Mouse (Mus musculus): ENCODE measurements around the gene Tiam1. TPM values are rescaled to one million over a fixed set of nuclear protein-coding genes. Genes with fewer than 3 reads are reported as not detected.

Tiam1 gene
- polyA plus RNA-seq, 1 experiment from 2014 or later = 24.1 TPM

DNA sequence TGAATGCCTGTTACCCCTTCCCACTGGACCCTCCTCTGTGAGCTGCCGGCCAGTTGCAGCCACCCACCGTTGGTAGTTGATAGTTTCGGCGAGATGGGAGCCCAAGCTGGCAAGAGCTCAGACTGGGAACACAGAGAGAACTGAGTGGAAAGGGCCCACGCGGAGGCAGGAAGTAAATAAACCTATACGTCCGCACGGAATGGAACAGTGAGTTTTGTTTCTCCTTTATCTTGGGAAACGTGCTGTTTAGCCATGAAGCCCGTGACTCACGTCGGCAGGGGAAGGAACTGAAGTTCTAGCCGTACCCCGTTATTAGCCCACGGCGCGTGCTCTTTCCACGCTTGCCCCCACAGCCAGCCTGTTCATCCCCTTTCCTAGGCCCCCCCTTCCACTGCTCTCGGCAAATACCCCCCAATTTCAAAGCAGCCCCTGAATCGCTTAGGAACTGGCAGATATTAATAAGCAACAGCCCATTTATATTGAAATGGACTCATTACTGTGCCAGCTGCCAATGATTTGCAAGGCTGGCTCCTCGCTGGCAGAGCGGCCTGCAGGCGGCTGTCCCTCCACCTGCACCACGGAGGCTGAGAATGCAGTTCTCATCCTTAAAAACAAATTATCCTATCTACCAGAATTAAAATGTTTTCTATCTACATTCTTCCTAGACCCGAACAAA is 234.0 kb downstream of the Tiam1 start:
- 62% methylated on average over 26 of the region's 26 CpGs for WGBS
- no peak overlapping the region for H3K4me2 ChIP-seq (ENCODE audit: low read depth, low read length)

DNA sequence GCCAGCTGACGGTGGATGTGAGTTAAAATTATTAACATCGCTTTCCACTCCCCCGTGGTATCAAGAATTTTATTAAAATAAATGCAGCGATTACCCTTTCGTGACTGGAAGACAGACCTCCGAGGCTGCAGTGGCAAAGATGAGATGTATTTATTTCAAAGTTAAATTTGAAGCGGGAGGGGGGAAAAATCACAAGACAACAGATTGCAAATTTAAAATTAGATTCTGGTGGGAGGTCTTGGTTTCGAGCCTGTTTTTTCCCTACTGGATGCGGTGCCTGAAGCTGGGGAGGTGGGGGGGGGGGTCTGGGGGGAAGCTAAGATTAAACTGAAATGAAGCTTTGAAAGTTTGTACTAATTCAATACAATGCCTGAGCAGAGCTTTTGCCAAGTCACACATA is 235.9 kb downstream of the Tiam1 start:
- no peak for ATAC-seq (ENCODE audit: insufficient read depth, low FRiP score)
- Histone ChIP-seq H3K36me3 (ENCODE audit: control insufficient read depth, insufficient read depth, low read length) (no peaks in the 10 kb centered on the region), H3K9me3 (replicated peaks; ENCODE audit: control insufficient read depth, low read length) (no peaks in the 10 kb centered on the region), H3K4me1 (ENCODE audit: control insufficient read depth, insufficient read depth, low read length) (peaks cover 4% of the 10 kb centered on the region; the same call in 1 of the 2 replicates), H3K9ac (ENCODE audit: low read length) (no peak overlapping the region), H3K27ac (ENCODE audit: low read length) (no peak overlapping the region; the same call in 1 of the 2 replicates), H3K27me3 (ENCODE audit: control insufficient read depth, insufficient read depth, low read length) (no peaks in the 10 kb centered on the region), H3K4me3 (replicated peaks; ENCODE audit: low read length) (no peak overlapping the region), H3K4me2 (ENCODE audit: low read depth, low read length) (no peak overlapping the region)
- WGBS = 58% methylated on average over 9 of the region's 9 CpGs

More for the DNA sequence above, 234.0 kb downstream of the Tiam1 start:
- H3K4me3 ChIP-seq (replicated peaks; ENCODE audit: low read length) = no peak overlapping the region
- no peaks in the 10 kb centered on the region for H3K9me3 ChIP-seq (replicated peaks; ENCODE audit: control insufficient read depth, low read length)
- no peak overlapping the region for H3K27ac ChIP-seq (ENCODE audit: low read length)
- H3K36me3 ChIP-seq (ENCODE audit: control insufficient read depth, insufficient read depth, low read length) = no peaks in the 10 kb centered on the region
- no peak for ATAC-seq (ENCODE audit: insufficient read depth, low FRiP score)
- H3K9ac ChIP-seq (ENCODE audit: low read length) = no peak overlapping the region
- no peaks in the 10 kb centered on the region for H3K27me3 ChIP-seq (ENCODE audit: control insufficient read depth, insufficient read depth, low read length)
- H3K4me1 ChIP-seq (ENCODE audit: control insufficient read depth, insufficient read depth, low read length) = peaks cover 4% of the 10 kb centered on the region

DNA sequence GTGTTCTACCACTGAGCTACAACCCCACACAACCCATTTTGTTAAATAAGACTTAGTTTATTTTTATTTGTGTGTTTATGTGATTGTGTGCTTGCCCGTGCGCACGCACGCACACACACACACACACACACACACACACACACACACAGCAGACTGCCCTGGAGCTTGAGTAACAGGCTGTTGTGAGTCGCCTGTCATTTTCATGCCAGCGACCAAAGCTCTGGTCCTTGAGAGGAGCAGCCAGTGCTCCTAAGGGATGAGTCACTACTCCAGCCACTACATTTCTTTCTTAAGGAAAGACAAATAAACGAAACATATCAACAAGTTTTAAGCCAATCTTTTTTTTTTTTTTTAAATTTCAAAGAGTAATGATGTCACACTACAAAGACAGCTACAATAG is 236.7 kb downstream of the Tiam1 start:
- no peaks in the 10 kb centered on the region for H3K36me3 ChIP-seq (ENCODE audit: control insufficient read depth, insufficient read depth, low read length)
- H3K4me3 ChIP-seq (replicated peaks; ENCODE audit: low read length) = no peak overlapping the region
- peaks cover 4% of the 10 kb centered on the region; the same call in 1 of the 2 replicates for H3K4me1 ChIP-seq (ENCODE audit: control insufficient read depth, insufficient read depth, low read length)
- no peak overlapping the region for H3K27ac ChIP-seq (ENCODE audit: low read length)
- H3K4me2 ChIP-seq (ENCODE audit: low read depth, low read length) = no peak overlapping the region
- no peak overlapping the region for H3K9ac ChIP-seq (ENCODE audit: low read length)
- no peak for ATAC-seq (ENCODE audit: insufficient read depth, low FRiP score)
- 83% methylated on average over 7 of the region's 7 CpGs for WGBS
- H3K9me3 ChIP-seq (replicated peaks; ENCODE audit: control insufficient read depth, low read length) = no peaks in the 10 kb centered on the region
- no peaks in the 10 kb centered on the region for H3K27me3 ChIP-seq (ENCODE audit: control insufficient read depth, insufficient read depth, low read length)

DNA sequence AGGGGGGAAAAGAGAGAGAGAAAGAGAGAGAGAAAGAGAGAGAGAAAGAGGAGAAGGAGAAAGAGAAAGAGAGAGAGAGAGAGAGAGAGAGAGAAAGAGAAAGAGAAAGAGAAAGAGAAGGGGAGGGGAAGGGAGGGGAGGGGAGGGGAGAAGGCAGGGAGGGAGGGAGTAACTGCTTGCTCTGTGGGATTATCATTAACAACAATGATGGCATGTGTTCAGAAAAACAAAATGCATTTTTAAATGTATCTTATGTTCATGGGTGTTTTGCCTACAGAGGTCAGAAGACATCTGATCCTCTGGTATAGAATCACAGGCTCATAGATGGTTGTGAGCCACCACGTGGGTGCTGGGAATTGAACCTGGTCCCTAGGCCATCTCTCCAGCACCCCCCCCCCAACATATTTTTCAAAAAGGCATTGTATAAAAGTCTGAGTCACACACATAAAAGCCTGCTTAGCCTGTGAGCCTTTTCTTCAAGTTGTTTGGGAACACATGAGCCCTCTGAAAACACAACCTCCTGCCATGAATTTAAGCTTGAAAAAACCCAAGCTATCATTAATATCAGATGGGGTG is 237.8 kb downstream of the Tiam1 start:
- no peaks in the 10 kb centered on the region for H3K9me3 ChIP-seq (replicated peaks; ENCODE audit: control insufficient read depth, low read length)
- H3K9ac ChIP-seq (ENCODE audit: low read length) = no peak overlapping the region
- no peak overlapping the region for H3K27ac ChIP-seq (ENCODE audit: low read length)
- H3K4me3 ChIP-seq (replicated peaks; ENCODE audit: low read length) = no peak overlapping the region
- no peaks in the 10 kb centered on the region for H3K27me3 ChIP-seq (ENCODE audit: control insufficient read depth, insufficient read depth, low read length)
- peaks cover 5% of the 10 kb centered on the region; the same call in 1 of the 2 replicates for H3K4me1 ChIP-seq (ENCODE audit: control insufficient read depth, insufficient read depth, low read length)
- H3K36me3 ChIP-seq (ENCODE audit: control insufficient read depth, insufficient read depth, low read length) = no peaks in the 10 kb centered on the region
- no peak for ATAC-seq (ENCODE audit: insufficient read depth, low FRiP score)
- WGBS = 86% methylated on average over 1 of the region's 1 CpGs
- no peak overlapping the region for H3K4me2 ChIP-seq (ENCODE audit: low read depth, low read length)

DNA sequence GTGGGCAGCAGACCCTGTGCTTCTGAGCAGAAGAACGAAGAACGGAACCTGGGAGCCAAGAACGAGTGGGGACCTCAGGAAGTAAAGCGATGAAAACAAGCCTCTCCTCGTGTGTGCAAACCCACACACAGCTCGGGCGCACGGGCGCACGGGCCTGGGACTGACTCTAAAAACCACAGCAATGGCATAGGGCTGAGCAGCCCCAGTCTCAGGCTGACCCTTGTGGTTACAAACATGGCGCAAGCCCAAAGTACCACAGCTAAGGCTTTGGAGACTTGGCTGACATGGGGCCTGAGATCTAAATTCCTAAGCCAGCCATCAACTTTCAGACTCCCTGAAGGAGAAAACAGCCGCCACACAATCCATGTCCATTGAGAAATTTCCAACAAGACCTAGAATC is 239.4 kb downstream of the Tiam1 start:
- Histone ChIP-seq H3K9ac (ENCODE audit: low read length) (no peak overlapping the region), H3K27ac (ENCODE audit: low read length) (no peak overlapping the region), H3K4me1 (ENCODE audit: control insufficient read depth, insufficient read depth, low read length) (peaks cover 11% of the 10 kb centered on the region), H3K36me3 (ENCODE audit: control insufficient read depth, insufficient read depth, low read length) (no peaks in the 10 kb centered on the region), H3K9me3 (replicated peaks; ENCODE audit: control insufficient read depth, low read length) (no peaks in the 10 kb centered on the region), H3K4me3 (replicated peaks; ENCODE audit: low read length) (no peak overlapping the region), H3K4me2 (ENCODE audit: low read depth, low read length) (no peak overlapping the region), H3K27me3 (ENCODE audit: control insufficient read depth, insufficient read depth, low read length) (no peaks in the 10 kb centered on the region)
- ATAC-seq (ENCODE audit: insufficient read depth, low FRiP score) = no peak
- WGBS = 93% methylated on average over 12 of the region's 12 CpGs

DNA sequence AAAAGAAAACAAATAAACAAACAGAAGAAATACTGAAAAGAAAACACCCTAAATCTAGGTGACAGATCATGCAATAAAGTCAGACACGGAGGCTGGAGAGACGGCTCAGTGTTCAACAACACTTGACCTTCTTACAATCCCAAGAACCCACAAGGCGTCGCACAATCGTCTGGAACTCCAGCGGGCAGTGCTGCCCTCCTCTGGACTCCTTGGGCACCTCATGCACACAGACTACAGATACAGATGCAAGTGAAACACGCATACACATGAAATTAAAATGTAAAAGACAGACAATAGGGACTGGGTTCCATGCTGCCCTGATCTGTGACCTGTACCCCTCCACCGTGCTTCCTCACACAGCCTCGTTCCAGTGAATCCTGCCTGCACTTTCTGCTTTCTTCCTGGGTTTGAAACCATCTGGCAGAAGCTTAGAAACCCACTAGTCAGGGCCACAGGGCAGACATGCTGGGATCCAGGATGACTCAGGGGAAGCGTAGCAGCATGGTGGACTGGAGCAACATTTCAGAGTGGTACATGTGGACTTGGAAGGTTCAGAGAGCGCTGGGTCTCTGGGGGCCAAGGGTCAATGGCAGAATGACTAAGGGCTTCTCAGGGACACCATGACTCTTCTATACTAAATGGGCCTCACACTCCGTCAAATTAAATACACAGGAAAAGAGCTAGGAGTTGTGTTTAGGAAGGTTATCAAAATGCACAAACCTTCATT is 240.8 kb downstream of the Tiam1 start:
- no peak for ATAC-seq (ENCODE audit: insufficient read depth, low FRiP score)
- no peaks in the 10 kb centered on the region for H3K9me3 ChIP-seq (replicated peaks; ENCODE audit: control insufficient read depth, low read length)
- H3K27ac ChIP-seq (ENCODE audit: low read length) = no peak overlapping the region
- no peaks in the 10 kb centered on the region for H3K36me3 ChIP-seq (ENCODE audit: control insufficient read depth, insufficient read depth, low read length)
- H3K4me1 ChIP-seq (ENCODE audit: control insufficient read depth, insufficient read depth, low read length) = peaks cover 9% of the 10 kb centered on the region
- H3K4me2 ChIP-seq (ENCODE audit: low read depth, low read length) = no peak overlapping the region
- no peak overlapping the region for H3K9ac ChIP-seq (ENCODE audit: low read length)
- H3K4me3 ChIP-seq (replicated peaks; ENCODE audit: low read length) = no peak overlapping the region
- no peaks in the 10 kb centered on the region for H3K27me3 ChIP-seq (ENCODE audit: control insufficient read depth, insufficient read depth, low read length)
- 89% methylated on average over 12 of the region's 12 CpGs for WGBS

DNA sequence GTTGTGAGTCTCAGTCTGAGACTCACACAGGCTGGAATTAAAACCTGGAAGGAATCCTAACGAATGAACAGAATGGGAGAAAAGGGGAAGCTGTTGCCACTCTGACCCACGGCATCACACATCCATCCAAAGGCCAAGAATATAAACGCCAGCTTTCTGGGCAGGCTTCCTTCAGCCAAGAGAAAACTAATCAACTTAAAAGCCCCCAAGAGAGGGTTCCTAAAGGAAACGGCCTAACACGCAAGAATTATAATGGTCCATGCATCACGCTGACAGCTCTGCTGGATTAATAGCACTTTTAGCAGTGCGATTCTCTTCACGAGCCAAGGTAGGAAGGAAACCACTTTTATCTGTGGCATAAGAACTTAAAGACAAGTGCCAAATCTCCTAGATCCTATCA is 242.9 kb downstream of the Tiam1 start:
- no peak overlapping the region for H3K4me2 ChIP-seq (ENCODE audit: low read depth, low read length)
- 32% methylated on average over 8 of the region's 8 CpGs for WGBS

DNA sequence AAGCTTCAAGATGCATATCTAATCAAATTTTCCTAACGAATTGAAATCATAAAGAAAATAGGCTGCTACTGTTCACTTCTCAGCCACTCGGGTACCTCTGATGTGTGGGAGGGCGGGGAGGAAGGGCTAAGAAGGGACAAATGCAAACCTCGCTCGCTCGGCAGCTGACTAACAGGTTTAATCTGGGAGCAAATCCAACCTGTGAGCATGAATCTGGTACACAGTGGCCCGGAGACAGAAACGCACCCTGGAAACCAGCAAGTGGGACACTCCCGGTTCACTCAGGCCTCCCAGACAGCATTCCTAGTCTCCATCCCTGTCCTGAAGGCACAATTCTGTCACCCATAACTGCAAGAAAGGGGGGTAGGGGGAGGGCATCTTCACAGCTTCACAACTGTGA is 244.4 kb downstream of the Tiam1 start:
- H3K4me2 ChIP-seq (ENCODE audit: low read depth, low read length) = no peak overlapping the region
- no peak overlapping the region for H3K9ac ChIP-seq (ENCODE audit: low read length)
- no peaks in the 10 kb centered on the region for H3K36me3 ChIP-seq (ENCODE audit: control insufficient read depth, insufficient read depth, low read length)
- H3K4me1 ChIP-seq (ENCODE audit: control insufficient read depth, insufficient read depth, low read length) = peaks cover 12% of the 10 kb centered on the region
- WGBS = 61% methylated on average over 9 of the region's 9 CpGs
- H3K27me3 ChIP-seq (ENCODE audit: control insufficient read depth, insufficient read depth, low read length) = no peaks in the 10 kb centered on the region
- no peaks in the 10 kb centered on the region for H3K9me3 ChIP-seq (replicated peaks; ENCODE audit: control insufficient read depth, low read length)
- ATAC-seq (ENCODE audit: insufficient read depth, low FRiP score) = no peak
- H3K4me3 ChIP-seq (replicated peaks; ENCODE audit: low read length) = no peak overlapping the region
- H3K27ac ChIP-seq (ENCODE audit: low read length) = no peak overlapping the region

More for the DNA sequence above, 242.9 kb downstream of the Tiam1 start:
- no peak for ATAC-seq (ENCODE audit: insufficient read depth, low FRiP score)
- H3K36me3 ChIP-seq (ENCODE audit: control insufficient read depth, insufficient read depth, low read length) = no peaks in the 10 kb centered on the region
- no peak overlapping the region for H3K27ac ChIP-seq (ENCODE audit: low read length)
- H3K9me3 ChIP-seq (replicated peaks; ENCODE audit: control insufficient read depth, low read length) = no peaks in the 10 kb centered on the region
- H3K4me1 ChIP-seq (ENCODE audit: control insufficient read depth, insufficient read depth, low read length) = peaks cover 9% of the 10 kb centered on the region
- H3K4me3 ChIP-seq (replicated peaks; ENCODE audit: low read length) = no peak overlapping the region
- H3K27me3 ChIP-seq (ENCODE audit: control insufficient read depth, insufficient read depth, low read length) = no peaks in the 10 kb centered on the region
- H3K9ac ChIP-seq (ENCODE audit: low read length) = no peak overlapping the region

DNA sequence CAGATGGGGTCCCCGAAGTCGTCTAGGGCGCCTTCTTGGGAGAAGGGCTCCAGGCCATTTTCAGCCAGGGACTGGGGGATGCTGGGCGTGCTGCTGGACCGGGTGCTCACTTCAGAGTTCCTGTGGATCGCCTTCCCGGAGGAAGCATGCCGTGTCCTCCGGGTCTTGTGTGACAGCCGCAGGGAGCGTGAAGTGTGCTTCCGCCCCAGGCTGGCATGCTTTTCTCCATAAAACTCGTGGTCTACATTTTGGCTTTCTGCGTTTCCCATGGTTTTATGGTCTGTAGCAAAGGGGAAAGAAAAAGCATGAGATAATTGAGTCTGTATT is 245.3 kb downstream of the Tiam1 start:
- Histone ChIP-seq H3K9me3 (replicated peaks; ENCODE audit: control insufficient read depth, low read length) (no peaks in the 10 kb centered on the region), H3K27ac (ENCODE audit: low read length) (no peak overlapping the region), H3K4me3 (replicated peaks; ENCODE audit: low read length) (no peak overlapping the region), H3K4me1 (ENCODE audit: control insufficient read depth, insufficient read depth, low read length) (peaks cover 12% of the 10 kb centered on the region), H3K27me3 (ENCODE audit: control insufficient read depth, insufficient read depth, low read length) (no peaks in the 10 kb centered on the region), H3K36me3 (ENCODE audit: control insufficient read depth, insufficient read depth, low read length) (no peaks in the 10 kb centered on the region), H3K4me2 (ENCODE audit: low read depth, low read length) (no peak overlapping the region), H3K9ac (ENCODE audit: low read length) (no peak overlapping the region)
- 94% methylated on average over 14 of the region's 14 CpGs for WGBS
- ATAC-seq (ENCODE audit: insufficient read depth, low FRiP score) = no peak

Data from stomach, embryonic 16.5 days (tissue).